Mouse (Mus musculus) stomach, postnatal 0 days (tissue): Measurements from ENCODE around the gene Foxn3. TPM values are rescaled to one million over a fixed set of nuclear protein-coding genes. Genes with fewer than 3 reads are reported as not detected.

Experiments used
- ATAC-seq: fragments of 200-750 bp; cut with Nextera tagmentation; 2 replicates; pipeline ENCODE4 v1.8.0; 2017; ENCODE audit not compliant: low FRiP score, low TSS enrichment
- DNase-seq: peaks from one replicate; pipeline ENCODE4 v3.0.0-alpha.2; 2016; ENCODE audit warnings: low spot score
- H3K27ac ChIP-seq: fragments of 300-500 bp; sonication (generic); replicated peaks from 2 replicates; pipeline ENCODE4 v1.5.1; 2014; ENCODE audit warnings: mild to moderate bottlenecking, control low read depth
- H3K27me3 ChIP-seq: fragments of 300-500 bp; sonication (generic); 2 replicates; pipeline ENCODE4 v1.6.1; 2014; ENCODE audit warnings: low read length; ENCODE audit not compliant: control insufficient read depth, insufficient read depth
- H3K36me3 ChIP-seq: fragments of 300-500 bp; sonication (generic); 2 replicates; pipeline ENCODE4 v1.6.1; 2014; ENCODE audit warnings: low read length, mixed read lengths; ENCODE audit not compliant: control insufficient read depth, insufficient read depth
- H3K4me1 ChIP-seq: fragments of 300-500 bp; sonication (generic); replicated peaks from 2 replicates; pipeline ENCODE4 v1.6.1; 2014; ENCODE audit warnings: antibody characterized with exemption; ENCODE audit not compliant: control insufficient read depth, insufficient read depth
- H3K4me2 ChIP-seq: fragments of 300-500 bp; sonication (generic); replicated peaks from 2 replicates; pipeline ENCODE4 v1.6.1; 2014; ENCODE audit warnings: low read depth, mild to moderate bottlenecking, control low read depth, moderate library complexity
- H3K4me3 ChIP-seq: fragments of 300-500 bp; sonication (generic); 2 replicates; pipeline ENCODE4 v1.5.1; 2014; ENCODE audit warnings: low read depth, low read length, control low read depth
- H3K9ac ChIP-seq: fragments of 300-500 bp; sonication (generic); 2 replicates; pipeline ENCODE4 v1.6.1; 2014; ENCODE audit warnings: mild to moderate bottlenecking, low read length, control low read depth, mixed read lengths
- H3K9me3 ChIP-seq: fragments of 300-500 bp; sonication (generic); 2 replicates; pipeline ENCODE4 v1.6.1; 2016; ENCODE audit warnings: low read length; ENCODE audit not compliant: control insufficient read depth
- CTCF ChIP-seq: IDR thresholded peaks from 2 replicates; pipeline ENCODE4 v1.5.1; 2016; ENCODE audit warnings: antibody characterized with exemption, low read depth, mild to moderate bottlenecking, moderate library complexity
- EP300 ChIP-seq: optimal IDR thresholded peaks from 2 replicates; pipeline ENCODE3; 2016; ENCODE audit warnings: antibody characterized with exemption
- WGBS: fragments of 180-500 bp; shearing (Covaris S2); extraction: QIAGEN DNeasy Blood & Tissue Kit; methylation state at CpG from one replicate; pipeline ENCODE4 v1.1.7; 2014; 5-methylcytosine and 5-hydroxymethylcytosine counted together
- polyA plus RNA-seq: library from polyadenylated mRNA; unstranded; fragments of >200 nt; fragmentation: Nextera tagmentation; extraction: Ambion mirVana; gene quantifications from 2 replicates; pipeline ENCODE4 v1.2.1, GENCODE M21; 2015

Gene Foxn3
- polyA plus RNA-seq, 1 experiment from 2014 or later, result 40.1 TPM

GRCm38 (mm10) chr12:99180234-99180824, 383.1 kb downstream of the Foxn3 start:
- no peak for ATAC-seq
- no peaks in the 10 kb centered on the region for H3K27me3 ChIP-seq
- no peaks in the 10 kb centered on the region for H3K36me3 ChIP-seq
- DNase-seq, result no peak
- WGBS, result 59% methylated on average over 3 of the region's 3 CpGs
- no peak overlapping the region for H3K9ac ChIP-seq
- no peak overlapping the region for H3K27ac ChIP-seq
- H3K4me3 ChIP-seq, result no peak overlapping the region
- H3K9me3 ChIP-seq, result no peaks in the 10 kb centered on the region
- no peak overlapping the region for H3K4me2 ChIP-seq
- TF ChIP-seq CTCF (no peak), EP300 (no peak)
- H3K4me1 ChIP-seq, result no peaks in the 10 kb centered on the region

DNA sequence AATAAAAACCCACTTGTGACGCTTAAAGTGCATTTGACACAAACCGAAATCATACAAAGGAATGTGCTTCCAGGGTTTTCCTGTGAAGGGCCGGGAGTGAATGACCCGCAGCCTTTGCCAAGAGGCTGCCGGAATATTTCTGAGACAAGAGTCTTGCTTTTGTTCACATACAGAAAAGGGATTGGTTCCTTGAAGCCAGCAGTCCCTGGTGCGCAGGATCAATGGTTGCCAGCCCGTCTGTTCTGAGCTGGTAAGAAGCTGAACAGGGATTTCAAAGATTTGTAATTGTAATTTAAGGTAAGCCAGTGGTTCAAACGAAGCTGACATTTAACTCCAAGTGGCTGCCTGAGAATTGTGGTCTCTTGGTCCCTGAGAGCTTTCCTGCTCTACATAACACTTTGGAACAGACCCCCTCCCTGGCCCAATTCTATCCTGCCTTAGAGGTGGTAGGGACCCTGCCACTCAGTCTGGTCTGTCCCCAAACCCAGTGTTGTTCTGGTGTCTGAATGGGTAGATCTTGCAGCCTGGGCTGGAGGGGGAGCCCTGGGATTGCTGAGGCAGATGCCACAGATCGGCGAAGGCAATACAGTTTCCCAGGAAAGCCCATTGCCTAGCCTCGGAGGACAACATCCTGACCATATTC, 388.3 kb downstream of the Foxn3 start:
- DNase-seq (no peak), ATAC-seq (no peak)
- Histone ChIP-seq H3K9me3 (no peaks in the 10 kb centered on the region), H3K27ac (no peak overlapping the region), H3K4me1 (no peaks in the 10 kb centered on the region), H3K9ac (no peak overlapping the region), H3K4me3 (no peak overlapping the region), H3K4me2 (no peak overlapping the region), H3K36me3 (no peaks in the 10 kb centered on the region), H3K27me3 (no peaks in the 10 kb centered on the region)
- TF ChIP-seq EP300, result no peak
- no peak for TF ChIP-seq CTCF
- 65% methylated on average over 11 of the region's 11 CpGs for WGBS

DNA sequence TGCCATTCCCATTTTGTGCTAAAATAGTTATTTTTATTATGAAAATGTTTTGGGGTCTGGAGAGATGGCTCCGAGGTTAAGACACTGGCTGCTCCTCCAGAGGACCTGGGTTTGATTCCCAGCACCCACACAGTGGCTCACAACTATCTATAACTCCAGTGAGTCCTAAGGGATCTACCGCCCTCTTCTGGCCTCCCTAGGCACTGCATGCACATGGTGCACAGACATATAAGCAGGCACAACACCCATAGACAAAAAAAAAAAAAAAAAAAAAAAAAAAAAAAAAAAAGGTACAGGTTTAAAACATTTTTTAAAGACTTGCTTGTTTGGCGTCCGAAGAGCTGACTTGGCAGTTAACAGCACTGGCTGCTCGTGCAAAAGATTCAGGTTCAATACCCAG, 391.2 kb downstream of the Foxn3 start:
- H3K27me3 ChIP-seq, result no peaks in the 10 kb centered on the region
- H3K9me3 ChIP-seq, result no peaks in the 10 kb centered on the region
- H3K4me2 ChIP-seq, result no peak overlapping the region
- no peak overlapping the region for H3K27ac ChIP-seq
- no peaks in the 10 kb centered on the region for H3K4me1 ChIP-seq
- no peak for ATAC-seq
- peak; percentile 29 for TF ChIP-seq CTCF
- TF ChIP-seq EP300, result no peak
- WGBS, result 82% methylated on average over 5 of the region's 5 CpGs
- no peak overlapping the region for H3K9ac ChIP-seq
- no peak for DNase-seq
- no peaks in the 10 kb centered on the region for H3K36me3 ChIP-seq
- no peak overlapping the region for H3K4me3 ChIP-seq

- no peak overlapping the region for H3K9ac ChIP-seq
- H3K9me3 ChIP-seq, result no peaks in the 10 kb centered on the region
- TF ChIP-seq EP300, result no peak
- TF ChIP-seq CTCF, result no peak
- H3K27ac ChIP-seq, result no peak overlapping the region
- no peak overlapping the region for H3K4me2 ChIP-seq
- no peaks in the 10 kb centered on the region for H3K36me3 ChIP-seq
- no peak for DNase-seq
- no peak for ATAC-seq
- WGBS, result 84% methylated on average over 6 of the region's 6 CpGs
- no peaks in the 10 kb centered on the region for H3K27me3 ChIP-seq
- no peaks in the 10 kb centered on the region for H3K4me1 ChIP-seq
- H3K4me3 ChIP-seq, result no peak overlapping the region
Measured at GRCm38 (mm10) chr12:99169925-99170324, 393.5 kb downstream of the Foxn3 start.

DNA sequence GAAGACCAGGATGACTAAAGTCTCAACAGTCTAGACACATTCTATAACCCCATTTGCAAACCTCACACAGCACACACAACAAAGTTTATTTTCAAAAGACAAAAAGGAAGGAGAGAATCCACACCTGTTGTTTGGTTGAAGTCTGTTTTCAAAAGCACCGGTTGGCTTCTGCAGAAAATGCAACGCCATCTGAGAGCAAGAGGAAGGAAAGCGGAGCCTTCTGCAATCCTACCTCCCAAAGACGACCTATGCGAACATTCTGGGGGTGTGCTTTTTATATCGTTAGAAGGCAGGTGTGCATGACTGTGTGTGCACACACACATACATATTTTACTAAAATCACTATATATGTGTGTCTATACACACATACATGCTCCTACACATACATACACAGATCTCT, 397.3 kb downstream of the Foxn3 start:
- DNase-seq (no peak), ATAC-seq (no peak)
- no peaks in the 10 kb centered on the region for H3K27me3 ChIP-seq
- no peaks in the 10 kb centered on the region for H3K36me3 ChIP-seq
- H3K9me3 ChIP-seq, result no peaks in the 10 kb centered on the region
- no peak overlapping the region for H3K4me3 ChIP-seq
- no peak overlapping the region for H3K27ac ChIP-seq
- TF ChIP-seq EP300, result no peak
- no peak for TF ChIP-seq CTCF
- H3K4me2 ChIP-seq, result no peak overlapping the region
- H3K4me1 ChIP-seq, result no peaks in the 10 kb centered on the region
- H3K9ac ChIP-seq, result no peak overlapping the region
- WGBS, result 91% methylated on average over 6 of the region's 6 CpGs

DNA sequence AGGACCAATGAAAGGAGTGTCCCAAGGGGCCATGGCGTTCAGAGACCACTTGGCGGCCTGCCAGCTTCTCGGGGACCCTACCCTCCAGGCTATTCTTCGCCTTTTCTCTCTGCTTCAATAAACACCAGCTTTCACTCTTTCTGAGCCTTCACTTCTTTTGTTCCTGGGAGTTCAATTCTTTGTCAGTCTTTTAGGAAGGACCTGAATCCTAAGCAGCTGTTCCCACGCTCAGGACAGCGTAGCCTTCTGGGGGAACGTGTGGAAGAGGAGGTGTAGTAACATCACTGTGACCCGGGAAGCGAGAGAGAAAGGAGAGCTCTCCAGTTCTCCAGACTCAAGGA, 400.1 kb downstream of the Foxn3 start:
- DNase-seq (no peak), ATAC-seq (no peak)
- TF ChIP-seq CTCF (no peak), EP300 (no peak)
- H3K9ac ChIP-seq, result no peak overlapping the region
- WGBS, result 78% methylated on average over 9 of the region's 9 CpGs
- H3K27me3 ChIP-seq, result no peaks in the 10 kb centered on the region
- H3K9me3 ChIP-seq, result no peaks in the 10 kb centered on the region
- H3K4me2 ChIP-seq, result no peak overlapping the region
- no peak overlapping the region for H3K27ac ChIP-seq
- H3K4me1 ChIP-seq, result no peaks in the 10 kb centered on the region
- no peak overlapping the region for H3K4me3 ChIP-seq
- H3K36me3 ChIP-seq, result no peaks in the 10 kb centered on the region
